Mouse (Mus musculus) embryonic facial prominence, embryonic 15.5 days (tissue): ENCODE data around the gene Ass1. TPM values are rescaled to one million over a fixed set of nuclear protein-coding genes. Genes with fewer than 3 reads are reported as not detected.

Experiments
- ATAC-seq: fragments of 200-750 bp; cut with Nextera tagmentation; 2 replicates; pipeline ENCODE4 v1.8.0; 2017; ENCODE audit warnings: low read depth, moderate TSS enrichment; ENCODE audit not compliant: insufficient number of reproducible peaks, low FRiP score, low TSS enrichment
- H3K27ac ChIP-seq: fragments of 300-500 bp; sonication (generic); replicated peaks from 2 replicates; pipeline ENCODE4 v1.5.1; 2015; ENCODE audit warnings: mild to moderate bottlenecking, inconsistent platforms
- H3K27me3 ChIP-seq: fragments of 300-500 bp; sonication (generic); 2 replicates; pipeline ENCODE4 v1.6.1; 2015; ENCODE audit warnings: inconsistent platforms
- H3K36me3 ChIP-seq: fragments of 300-500 bp; sonication (generic); 2 replicates; pipeline ENCODE4 v1.6.1; 2015; ENCODE audit warnings: mild to moderate bottlenecking, inconsistent platforms
- H3K4me1 ChIP-seq: fragments of 300-500 bp; sonication (generic); 2 replicates; pipeline ENCODE4 v1.6.1; 2015; ENCODE audit warnings: inconsistent platforms
- H3K4me2 ChIP-seq: fragments of 300-500 bp; sonication (generic); replicated peaks from 2 replicates; pipeline ENCODE4 v1.6.1; 2015; ENCODE audit warnings: mild to moderate bottlenecking, inconsistent platforms
- H3K4me3 ChIP-seq: fragments of 300-500 bp; sonication (generic); replicated peaks from 2 replicates; pipeline ENCODE4 v1.5.1; 2015; ENCODE audit warnings: mild to moderate bottlenecking, inconsistent platforms
- H3K9ac ChIP-seq: fragments of 300-500 bp; sonication (generic); 2 replicates; pipeline ENCODE4 v1.6.1; 2015; ENCODE audit warnings: inconsistent platforms
- H3K9me3 ChIP-seq: fragments of 300-500 bp; sonication (generic); replicated peaks from 2 replicates; pipeline ENCODE4 v1.6.1; 2016; ENCODE audit warnings: inconsistent platforms
- whole genome bisulfite sequencing: fragments of 180-500 bp; shearing (Covaris S2); methylation state at CpG from one replicate; pipeline ENCODE4 v1.1.7; 2015; 5-methylcytosine and 5-hydroxymethylcytosine counted together
- polyA plus RNA-seq: library from polyadenylated mRNA; unstranded; fragments of >200 nt; fragmentation: Nextera tagmentation; extraction: Ambion mirVana; gene quantifications from 2 replicates; pipeline ENCODE4 v1.2.1, GENCODE M21; 2015

Gene Ass1
- polyA plus RNA-seq: 38.1 and 41.3 TPM in 2 replicates

DNA sequence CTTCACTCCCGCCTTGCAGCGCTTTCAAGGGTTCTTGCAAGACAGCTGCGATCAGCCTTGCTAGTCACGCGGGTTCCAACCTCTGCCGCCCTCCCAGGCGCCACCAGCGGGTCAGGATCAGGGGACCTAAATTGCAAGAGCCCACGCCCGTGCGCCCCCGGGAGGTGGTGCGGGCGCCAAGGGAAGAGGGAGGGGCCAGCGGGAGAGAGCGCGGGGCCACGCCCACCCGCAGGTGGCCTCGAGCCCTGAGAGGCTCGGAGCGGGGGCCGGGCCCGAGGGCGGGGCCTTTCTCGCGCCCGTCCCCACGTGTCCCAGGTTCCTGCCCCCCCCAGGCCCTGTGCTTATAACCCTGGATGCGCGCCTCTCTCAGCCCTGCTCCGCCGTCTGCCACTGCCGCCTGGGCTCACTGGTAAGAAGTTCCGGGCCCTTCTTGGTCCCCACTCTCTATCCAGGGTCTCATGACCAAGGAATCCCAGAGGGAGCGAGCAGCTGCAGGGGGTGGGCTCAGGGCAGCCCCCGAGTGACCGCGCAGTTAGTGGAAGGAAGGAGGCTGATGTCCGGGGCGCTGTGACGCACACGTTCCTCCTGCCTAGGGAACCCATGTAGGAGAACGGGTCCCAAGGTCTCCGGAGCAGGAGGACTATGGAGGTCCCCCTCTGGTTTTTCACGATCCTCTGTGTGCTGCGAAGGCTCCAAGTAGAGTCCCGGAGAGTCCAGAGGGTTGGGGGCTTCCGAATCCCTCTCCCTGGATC is at the start of gene Ass1:
Ass1 (plus strand) TSS at position 277 of the 752 bp plus-strand sequence.
- H3K4me3 ChIP-seq: peak within 1 kb of the TSS; percentile 52
- H3K9me3 ChIP-seq: no peaks in the 10 kb centered on the region
- peaks cover 19% of the 10 kb centered on the region; the same call in 1 of the 2 replicates for H3K27me3 ChIP-seq
- H3K4me1 ChIP-seq: peaks cover 22% of the 10 kb centered on the region
- H3K4me2 ChIP-seq: peak within 1 kb of the TSS; percentile 99
- peak within 1 kb of the TSS; percentile 44; the same call in 1 of the 2 replicates for H3K27ac ChIP-seq
- peak within 1 kb of the TSS; percentile 26; the same call in 1 of the 2 replicates for H3K9ac ChIP-seq
- under 1% methylated on average over 41 of the region's 49 CpGs for WGBS
- ATAC-seq: peak; percentile 78
- H3K36me3 ChIP-seq: 0 out of 2 replicates have a peak, but pooled peaks cover 3% of the 10 kb centered on the region

DNA sequence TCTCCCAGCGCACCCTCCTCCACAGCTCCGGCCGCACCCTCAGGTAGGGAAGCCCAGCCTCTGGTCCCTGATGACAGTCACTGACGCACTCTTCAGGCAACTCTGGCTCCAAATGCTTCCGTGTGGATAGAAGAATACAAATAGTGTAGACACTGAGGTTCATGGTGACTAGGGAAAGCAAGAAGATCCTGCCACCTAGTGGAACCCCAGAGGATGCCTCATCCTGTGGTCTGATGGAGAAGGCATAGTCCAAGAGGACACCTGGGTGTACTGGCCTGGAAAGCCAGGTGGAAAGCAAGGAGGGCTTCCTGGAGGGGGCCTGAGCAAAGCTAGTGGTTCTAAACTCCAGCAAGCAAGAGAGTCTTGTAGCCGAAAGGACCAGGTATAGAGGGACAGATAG is 49.1 kb upstream of the Ass1 start:
- no peak for ATAC-seq
- no peaks in the 10 kb centered on the region for H3K36me3 ChIP-seq
- H3K4me3 ChIP-seq: no peak overlapping the region
- no peaks in the 10 kb centered on the region for H3K4me1 ChIP-seq
- H3K27me3 ChIP-seq: 0 out of 2 replicates have a peak, but pooled peaks cover 3% of the 10 kb centered on the region
- no peak overlapping the region for H3K9ac ChIP-seq
- no peak overlapping the region for H3K4me2 ChIP-seq
- 74% methylated on average over 6 of the region's 6 CpGs for WGBS
- no peaks in the 10 kb centered on the region for H3K9me3 ChIP-seq
- H3K27ac ChIP-seq: no peak overlapping the region

DNA sequence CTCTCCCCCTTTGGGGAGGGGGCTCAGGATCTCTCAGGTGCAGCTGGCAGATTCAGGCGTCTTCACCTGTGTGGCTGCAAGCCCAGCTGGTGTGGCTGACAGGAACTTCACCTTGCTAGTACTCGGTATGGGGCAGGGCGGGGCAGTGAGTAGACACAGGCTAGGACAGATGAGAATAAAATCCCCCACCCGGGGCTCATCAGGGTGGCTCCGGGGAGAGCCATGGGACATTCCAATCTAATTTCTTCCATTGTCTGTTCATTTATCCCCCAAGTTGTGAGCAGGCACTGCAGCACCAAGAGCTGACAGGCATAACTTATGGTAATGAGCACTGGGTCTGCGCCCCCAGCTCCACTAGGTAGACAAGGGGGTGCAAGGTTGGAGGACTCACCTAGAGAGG is 47.4 kb upstream of the Ass1 start:
- Histone ChIP-seq H3K9me3 (no peaks in the 10 kb centered on the region), H3K27ac (no peak overlapping the region), H3K36me3 (no peaks in the 10 kb centered on the region), H3K9ac (no peak overlapping the region), H3K27me3 (0 out of 2 replicates have a peak, but pooled peaks cover 3% of the 10 kb centered on the region), H3K4me3 (no peak overlapping the region), H3K4me2 (no peak overlapping the region), H3K4me1 (no peaks in the 10 kb centered on the region)
- no peak for ATAC-seq
- WGBS: 46% methylated on average over 6 of the region's 6 CpGs

DNA sequence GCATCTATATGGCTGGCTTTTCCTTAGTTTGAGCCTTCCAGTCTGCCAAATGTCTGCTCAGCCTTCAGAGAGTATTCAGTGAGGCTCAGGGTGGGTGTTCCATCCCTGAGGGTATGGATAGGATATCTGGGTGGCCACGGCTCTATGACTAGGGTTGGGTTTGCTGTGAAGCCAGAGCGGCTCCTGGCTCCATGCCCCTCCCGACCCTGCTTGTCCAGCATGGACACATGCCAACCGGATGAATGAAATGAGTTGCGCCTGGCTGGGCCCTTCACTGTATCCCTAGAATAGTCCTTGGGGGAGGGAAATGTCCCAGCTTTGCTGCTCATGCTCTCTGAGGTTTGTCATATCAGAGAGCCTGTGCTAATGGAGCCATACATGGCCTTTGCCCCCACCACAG is 38.5 kb upstream of the Ass1 start:
- H3K4me2 ChIP-seq: no peak overlapping the region
- 69% methylated on average over 5 of the region's 5 CpGs for WGBS
- no peaks in the 10 kb centered on the region for H3K4me1 ChIP-seq
- no peaks in the 10 kb centered on the region for H3K27me3 ChIP-seq
- H3K9me3 ChIP-seq: no peaks in the 10 kb centered on the region
- H3K4me3 ChIP-seq: no peak overlapping the region
- H3K36me3 ChIP-seq: no peaks in the 10 kb centered on the region
- no peak for ATAC-seq
- no peak overlapping the region for H3K9ac ChIP-seq
- H3K27ac ChIP-seq: no peak overlapping the region

DNA sequence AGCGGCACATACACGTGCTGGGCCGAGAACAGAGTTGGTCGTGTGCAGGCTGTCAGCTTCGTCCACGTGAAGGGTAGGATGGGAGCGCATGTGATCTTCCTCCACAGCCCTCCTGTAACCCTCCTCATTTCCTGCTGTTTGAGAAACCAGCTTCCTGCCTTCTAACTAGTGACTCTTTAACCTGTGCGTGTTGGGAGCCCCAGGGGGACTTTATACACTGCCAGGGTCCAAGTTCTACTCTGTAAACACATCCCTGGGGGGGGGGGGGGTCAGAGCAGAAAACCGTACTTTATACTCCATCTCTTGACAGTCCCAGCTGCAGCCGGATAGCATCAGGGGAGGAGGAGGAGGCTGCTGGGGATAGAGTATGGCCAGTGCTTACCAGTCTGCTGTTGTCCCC is 35.3 kb upstream of the Ass1 start:
- WGBS: 61% methylated on average over 10 of the region's 10 CpGs
- no peaks in the 10 kb centered on the region for H3K4me1 ChIP-seq
- H3K4me2 ChIP-seq: no peak overlapping the region
- no peak overlapping the region for H3K27ac ChIP-seq
- H3K36me3 ChIP-seq: no peaks in the 10 kb centered on the region
- no peak overlapping the region for H3K4me3 ChIP-seq
- H3K9ac ChIP-seq: no peak overlapping the region
- ATAC-seq: no peak
- no peaks in the 10 kb centered on the region for H3K27me3 ChIP-seq
- H3K9me3 ChIP-seq: no peaks in the 10 kb centered on the region

DNA sequence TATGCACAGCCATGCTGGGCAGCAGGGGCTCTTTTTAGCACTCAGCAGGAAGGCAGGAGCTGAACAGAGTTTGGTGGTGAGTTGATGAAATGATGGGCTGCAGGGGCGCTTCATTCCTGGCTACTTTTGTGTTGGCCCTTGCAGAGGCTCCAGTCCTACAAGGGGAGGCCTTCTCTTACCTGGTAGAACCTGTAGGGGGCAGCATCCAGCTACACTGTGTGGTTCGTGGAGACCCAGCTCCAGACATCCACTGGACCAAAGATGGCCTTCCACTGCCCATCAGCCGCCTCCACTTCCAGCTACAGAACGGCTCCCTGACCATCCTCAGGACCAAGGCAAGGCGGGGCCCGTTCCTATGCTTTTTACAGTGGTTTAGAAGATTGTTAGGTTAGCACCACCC is 34.4 kb upstream of the Ass1 start:
- no peaks in the 10 kb centered on the region for H3K9me3 ChIP-seq
- H3K27ac ChIP-seq: no peak overlapping the region
- H3K36me3 ChIP-seq: no peaks in the 10 kb centered on the region
- WGBS: 36% methylated on average over 6 of the region's 6 CpGs
- no peak for ATAC-seq
- H3K9ac ChIP-seq: no peak overlapping the region
- H3K27me3 ChIP-seq: no peaks in the 10 kb centered on the region
- no peak overlapping the region for H3K4me3 ChIP-seq
- no peak overlapping the region for H3K4me2 ChIP-seq
- no peaks in the 10 kb centered on the region for H3K4me1 ChIP-seq

DNA sequence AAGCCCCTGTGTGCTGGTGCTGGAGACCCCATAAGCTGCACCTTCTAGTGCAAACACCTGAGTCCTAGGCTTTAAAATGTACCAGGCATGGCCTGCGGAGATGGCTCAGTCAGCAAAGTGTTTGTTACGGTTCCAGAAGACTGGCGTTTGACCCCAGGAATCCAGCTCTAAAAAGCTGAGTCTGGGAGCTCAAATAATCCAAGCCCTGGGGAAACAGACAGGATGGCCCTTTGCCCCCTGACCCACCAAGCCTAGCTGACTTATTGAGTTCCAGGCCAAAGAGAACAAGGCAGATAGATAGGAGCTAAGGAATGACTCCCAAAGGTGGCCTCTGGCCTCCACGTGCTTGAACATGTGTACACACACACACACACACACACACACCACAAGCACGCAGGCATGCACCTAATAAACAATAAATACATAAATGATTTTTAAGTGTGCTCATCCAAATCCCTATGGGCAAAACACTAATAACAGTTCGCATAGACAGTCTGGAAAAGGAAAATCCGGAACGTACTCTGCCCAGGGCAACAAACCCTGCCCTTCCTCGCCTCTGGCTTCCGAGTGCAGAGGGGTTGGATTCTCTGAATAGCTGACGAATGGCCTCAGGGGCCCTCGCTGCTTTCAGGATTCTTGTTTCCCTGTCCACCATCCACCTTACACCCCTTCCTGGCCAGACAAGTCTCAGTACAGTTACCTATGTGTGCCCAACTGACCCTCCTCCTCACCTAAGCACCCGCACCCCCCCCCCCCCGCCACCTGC is 32.3 kb upstream of the Ass1 start:
- ATAC-seq: no peak
- H3K27ac ChIP-seq: no peak overlapping the region
- H3K36me3 ChIP-seq: no peaks in the 10 kb centered on the region
- WGBS: 45% methylated on average over 14 of the region's 14 CpGs
- no peaks in the 10 kb centered on the region for H3K9me3 ChIP-seq
- H3K4me2 ChIP-seq: no peak overlapping the region
- no peak overlapping the region for H3K4me3 ChIP-seq
- no peaks in the 10 kb centered on the region for H3K27me3 ChIP-seq
- H3K9ac ChIP-seq: no peak overlapping the region
- H3K4me1 ChIP-seq: peaks cover 6% of the 10 kb centered on the region

DNA sequence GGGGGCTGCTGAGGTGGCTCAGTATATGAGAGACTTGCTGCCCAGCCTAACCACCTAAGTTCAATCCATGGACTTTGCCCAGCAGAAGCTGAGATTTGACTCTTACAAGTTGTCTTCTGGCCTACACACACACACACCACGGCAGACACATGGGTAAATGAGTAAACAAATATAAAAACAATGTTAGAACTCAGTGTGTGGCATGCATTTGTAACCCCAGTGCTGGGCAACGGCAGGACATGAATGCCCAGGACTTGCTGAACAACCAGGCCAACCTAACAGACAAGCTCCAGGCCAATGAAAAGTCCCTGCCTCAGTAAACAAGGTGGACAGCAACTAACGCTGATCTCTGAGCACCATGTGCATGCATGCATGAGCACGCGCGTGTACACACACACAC is 30.4 kb upstream of the Ass1 start:
- H3K27me3 ChIP-seq: no peaks in the 10 kb centered on the region
- no peaks in the 10 kb centered on the region for H3K36me3 ChIP-seq
- 81% methylated on average over 6 of the region's 6 CpGs for WGBS
- H3K9me3 ChIP-seq: no peaks in the 10 kb centered on the region
- H3K4me2 ChIP-seq: no peak overlapping the region
- no peak overlapping the region for H3K9ac ChIP-seq
- no peak overlapping the region for H3K27ac ChIP-seq
- no peak for ATAC-seq
- H3K4me1 ChIP-seq: peaks cover 16% of the 10 kb centered on the region
- H3K4me3 ChIP-seq: no peak overlapping the region

DNA sequence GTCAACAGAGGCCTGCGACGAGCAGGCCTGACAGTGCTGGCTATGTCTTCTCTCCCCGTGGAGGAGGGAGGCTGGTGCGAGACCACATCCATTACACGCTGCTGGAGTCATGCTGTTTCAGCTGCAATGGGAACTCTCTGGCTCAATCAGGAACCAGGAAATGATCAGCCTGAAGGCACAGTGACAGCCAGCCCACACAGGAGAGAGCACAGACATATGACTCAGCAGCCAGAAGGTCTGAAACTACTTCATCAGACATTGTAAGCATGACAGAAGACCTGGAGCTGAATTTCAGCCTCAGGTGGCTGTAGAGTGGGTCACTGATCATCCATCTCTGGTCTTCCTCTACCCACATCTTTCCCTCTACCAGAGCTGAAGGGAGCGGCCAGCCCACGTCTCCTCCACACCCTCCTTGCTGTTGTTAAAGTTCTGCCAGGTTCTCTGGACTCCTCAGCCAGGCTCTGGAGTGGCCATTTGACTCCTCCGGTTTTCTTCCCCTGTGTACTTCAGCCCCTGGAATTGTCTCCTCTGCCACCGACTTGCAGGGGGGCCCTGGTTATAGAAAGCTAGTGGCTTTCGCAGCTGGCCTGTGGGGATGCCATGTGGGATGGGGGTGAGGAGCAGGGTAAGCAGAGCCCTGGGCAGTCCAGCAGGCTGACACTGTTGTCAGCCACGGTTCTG is 27.4 kb upstream of the Ass1 start:
- no peak overlapping the region for H3K9ac ChIP-seq

DNA sequence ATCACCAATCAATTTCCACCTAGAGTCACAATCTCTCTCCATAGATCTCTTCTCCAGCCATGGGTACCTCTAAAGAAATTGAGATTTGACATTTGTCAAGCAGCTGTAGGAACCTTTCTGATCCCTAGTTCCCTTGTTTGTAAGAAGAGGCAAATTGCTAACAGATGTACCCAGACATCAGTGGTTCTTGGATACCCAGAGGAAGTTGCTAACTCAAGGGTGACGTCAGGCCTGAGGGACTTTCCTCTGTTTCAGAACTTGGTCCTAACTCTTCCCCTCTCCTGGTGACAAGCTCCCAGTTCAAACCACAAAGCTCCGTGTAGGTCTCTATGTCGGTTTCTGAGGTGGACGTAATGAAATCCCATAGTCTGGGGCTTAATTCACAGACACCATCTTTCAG is 24.0 kb upstream of the Ass1 start:
- Histone ChIP-seq H3K4me3 (no peak overlapping the region), H3K27ac (no peak overlapping the region), H3K9ac (no peak overlapping the region), H3K4me2 (no peak overlapping the region), H3K4me1 (peaks cover 44% of the 10 kb centered on the region), H3K27me3 (no peaks in the 10 kb centered on the region), H3K36me3 (no peaks in the 10 kb centered on the region), H3K9me3 (no peaks in the 10 kb centered on the region)
- WGBS: 46% methylated on average over 4 of the region's 4 CpGs
- ATAC-seq: no peak

More for the DNA sequence above, 27.4 kb upstream of the Ass1 start:
- Histone ChIP-seq H3K27me3 (no peaks in the 10 kb centered on the region), H3K4me3 (no peak overlapping the region), H3K36me3 (no peaks in the 10 kb centered on the region), H3K27ac (peak overlapping the region; percentile 39; the same call in 1 of the 2 replicates), H3K4me1 (peaks cover 22% of the 10 kb centered on the region), H3K4me2 (no peak overlapping the region), H3K9me3 (no peaks in the 10 kb centered on the region)
- peak; percentile 70; the same call in 1 of the 2 replicates for ATAC-seq
- WGBS: 34% methylated on average over 11 of the region's 11 CpGs

DNA sequence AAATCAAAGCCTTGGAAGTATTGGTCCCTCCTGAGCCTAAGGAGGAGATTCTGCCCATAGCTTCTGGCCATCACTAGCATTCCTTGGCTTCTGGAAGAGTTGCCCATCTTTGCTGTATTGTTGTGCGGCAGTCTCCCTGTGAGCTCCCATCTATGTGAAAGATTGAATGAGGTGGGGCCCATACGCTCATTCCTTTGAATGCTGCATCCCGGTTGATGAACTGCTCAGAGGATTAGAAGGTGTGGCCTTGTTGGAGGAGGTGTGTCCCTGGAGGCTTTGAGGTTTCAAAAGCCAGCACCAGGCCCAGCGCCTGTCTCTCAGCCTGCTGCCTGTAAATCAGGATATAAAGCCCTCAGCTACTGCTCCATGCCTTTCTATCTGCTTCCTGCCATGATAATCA is 23.6 kb upstream of the Ass1 start:
- 53% methylated on average over 4 of the region's 4 CpGs for WGBS

More for the DNA sequence above, 23.6 kb upstream of the Ass1 start:
- no peak for ATAC-seq
- H3K36me3 ChIP-seq: no peaks in the 10 kb centered on the region
- H3K9ac ChIP-seq: no peak overlapping the region
- H3K4me2 ChIP-seq: no peak overlapping the region
- no peak overlapping the region for H3K4me3 ChIP-seq
- H3K9me3 ChIP-seq: no peaks in the 10 kb centered on the region
- no peaks in the 10 kb centered on the region for H3K27me3 ChIP-seq
- H3K4me1 ChIP-seq: peaks cover 47% of the 10 kb centered on the region
- no peak overlapping the region for H3K27ac ChIP-seq
